Mouse (Mus musculus): ENCODE data around the gene Bend4.

DNA sequence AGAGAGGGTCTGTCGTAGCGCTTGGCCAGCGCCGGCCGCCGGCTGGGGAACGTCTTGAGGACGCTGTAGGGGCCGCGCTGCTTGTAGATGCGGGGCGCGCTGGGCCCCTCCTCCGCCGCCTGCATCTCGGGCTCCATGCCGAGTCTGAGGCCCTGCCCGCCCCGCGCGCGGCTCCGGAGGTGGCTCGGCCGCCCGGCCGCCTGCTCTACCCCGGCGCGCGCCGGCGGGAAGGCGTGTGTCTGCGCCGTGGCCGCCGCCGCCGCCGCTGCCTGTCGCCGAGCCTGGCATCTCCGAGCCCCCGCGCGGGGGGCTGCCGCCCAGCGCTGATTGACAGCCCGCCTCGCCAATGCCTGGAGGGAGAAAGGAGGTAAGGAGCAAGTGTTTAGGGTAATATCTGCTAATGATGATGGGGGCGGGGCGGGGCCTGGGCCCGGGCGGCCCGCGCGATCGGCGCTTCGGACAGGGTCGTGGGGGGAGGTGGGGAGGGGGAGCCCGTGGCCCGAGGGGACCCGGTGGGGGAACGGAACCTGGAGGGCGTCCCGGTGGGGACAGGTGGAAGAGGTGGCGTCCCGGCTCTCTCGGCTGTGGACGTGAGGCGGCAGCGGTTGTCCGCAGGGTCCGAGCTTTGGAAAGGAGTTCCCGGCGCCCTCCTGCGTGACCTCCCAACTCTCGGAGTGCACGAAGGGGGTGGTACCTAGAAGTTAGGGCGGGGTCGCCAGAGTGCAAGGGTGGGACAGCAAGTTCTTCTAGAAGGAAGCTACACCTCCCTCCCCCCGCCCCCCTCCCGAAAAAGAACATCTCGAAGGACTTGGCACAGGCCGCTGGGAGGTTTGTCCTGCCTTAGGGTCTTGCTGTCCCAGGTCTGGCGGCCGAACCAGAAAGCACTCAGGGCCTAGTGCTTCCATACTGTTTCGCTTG lies at the start of gene Bend4:
- no peak for TF ChIP-seq POLR2A (IDR thresholded peaks at IDR 0.05; ENCODE audit: control insufficient read depth, extremely low read depth, insufficient read depth, low read length, poor library complexity)
- no peak for TF ChIP-seq CTCF (IDR thresholded peaks at IDR 0.05; ENCODE audit: borderline replicate concordance, control insufficient read depth, extremely low read depth, insufficient read depth, low read length, poor library complexity)

Measured in thymus, adult 2 months (tissue).